Mouse (Mus musculus) skeletal muscle tissue, adult 2 months (tissue): ENCODE data around the gene Olfml2a.
A peak's percentile ranks its signal among the peaks of the same experiment; 100 is the strongest.

ENCODE experiments used
- DNase-seq: peaks from one replicate; pipeline ENCODE4 v3.0.0-alpha.2; 2012; ENCODE audit warnings: low read depth, low spot score

The Olfml2a gene

GRCm38 (mm10) chr2:38937396-38937795 is 5.6 kb downstream of the Olfml2a start:
- no peak for DNase-seq

- no peak for DNase-seq
Observed at GRCm38 (mm10) chr2:38938007-38938406, 6.2 kb downstream of the Olfml2a start.

GRCm38 (mm10) chr2:38939047-38939446 is 7.3 kb downstream of the Olfml2a start:
- no peak for DNase-seq

- no peak for DNase-seq
Observed at GRCm38 (mm10) chr2:38941426-38941825, 9.6 kb downstream of the Olfml2a start.

- DNase-seq: no peak
Observed at GRCm38 (mm10) chr2:38941898-38942297, 10.1 kb downstream of the Olfml2a start.

- no peak for DNase-seq
Observed at GRCm38 (mm10) chr2:38943161-38943560, 11.4 kb downstream of the Olfml2a start.

- DNase-seq: no peak
Observed at GRCm38 (mm10) chr2:38943977-38944376, 12.2 kb downstream of the Olfml2a start.

- no peak for DNase-seq
Observed at GRCm38 (mm10) chr2:38944460-38945161, 12.8 kb downstream of the Olfml2a start.

- no peak for DNase-seq
Observed at GRCm38 (mm10) chr2:38947566-38947965, 15.8 kb downstream of the Olfml2a start.

- DNase-seq: peak; percentile 71
Observed at GRCm38 (mm10) chr2:38950281-38950719, 18.5 kb downstream of the Olfml2a start.

- peak; percentile 86 for DNase-seq
Observed at GRCm38 (mm10) chr2:38953152-38953883, 21.5 kb downstream of the Olfml2a start.

GRCm38 (mm10) chr2:38956062-38956461 is 24.3 kb downstream of the Olfml2a start:
- no peak for DNase-seq

GRCm38 (mm10) chr2:38957671-38958223 is 26.0 kb downstream of the Olfml2a start:
- no peak for DNase-seq

GRCm38 (mm10) chr2:38964198-38964597 is 32.4 kb downstream of the Olfml2a start:
- DNase-seq: no peak

GRCm38 (mm10) chr2:38969650-38970049 is 37.9 kb downstream of the Olfml2a start:
- no peak for DNase-seq

GRCm38 (mm10) chr2:38970057-38970456 is 38.3 kb downstream of the Olfml2a start:
- DNase-seq: no peak

GRCm38 (mm10) chr2:38973223-38973622 is 41.4 kb downstream of the Olfml2a start:
- DNase-seq: no peak

GRCm38 (mm10) chr2:38973701-38974100 is 41.9 kb downstream of the Olfml2a start:
- no peak for DNase-seq

- DNase-seq: no peak
Observed at GRCm38 (mm10) chr2:38974171-38974570, 42.4 kb downstream of the Olfml2a start.

- DNase-seq: no peak
Observed at GRCm38 (mm10) chr2:38975181-38975580, 43.4 kb downstream of the Olfml2a start.

- DNase-seq: no peak
Observed at GRCm38 (mm10) chr2:38975941-38976805, 44.4 kb downstream of the Olfml2a start.

- no peak for DNase-seq
Observed at GRCm38 (mm10) chr2:38977837-38978236, 46.1 kb downstream of the Olfml2a start.
